Mouse (Mus musculus) kidney, postnatal 0 days (tissue): ENCODE data around the gene Bcar3. TPM values are rescaled to one million over a fixed set of nuclear protein-coding genes. Genes with fewer than 3 reads are reported as not detected.
A peak's percentile ranks its signal among the peaks of the same experiment; 100 is the strongest.

Experiments used
- ATAC-seq: fragments of 200-750 bp; cut with Nextera tagmentation; replicated peaks from 2 replicates; pipeline ENCODE4 v1.8.0; 2017; ENCODE audit warnings: low read depth, moderate number of reproducible peaks, moderate TSS enrichment, moderate library complexity; ENCODE audit not compliant: low FRiP score
- DNase-seq: peaks from one replicate; pipeline ENCODE4 v3.0.0-alpha.2; 2016; ENCODE audit warnings: low spot score
- H3K27ac ChIP-seq: fragments of 300-500 bp; sonication (generic); 2 replicates; pipeline ENCODE4 v1.5.1; 2014; ENCODE audit warnings: mild to moderate bottlenecking
- H3K27me3 ChIP-seq: fragments of 300-500 bp; sonication (generic); 2 replicates; pipeline ENCODE4 v1.6.1; 2014; ENCODE audit warnings: low read length, mixed read lengths; ENCODE audit not compliant: insufficient read depth
- H3K36me3 ChIP-seq: fragments of 300-500 bp; sonication (generic); 2 replicates; pipeline ENCODE4 v1.6.1; 2014; ENCODE audit warnings: low read length, mixed read lengths; ENCODE audit not compliant: insufficient read depth
- H3K4me1 ChIP-seq: fragments of 300-500 bp; sonication (generic); replicated peaks from 2 replicates; pipeline ENCODE4 v1.6.1; 2014; ENCODE audit warnings: antibody characterized with exemption, low read length, mixed read lengths; ENCODE audit not compliant: insufficient read depth
- H3K4me2 ChIP-seq: fragments of 300-500 bp; sonication (generic); 2 replicates; pipeline ENCODE4 v1.6.1; 2014; ENCODE audit warnings: mild to moderate bottlenecking, low read length, moderate library complexity, mixed read lengths
- H3K4me3 ChIP-seq: fragments of 300-500 bp; sonication (generic); replicated peaks from 2 replicates; pipeline ENCODE4 v1.5.1; 2014; ENCODE audit warnings: low read depth, low read length
- H3K9ac ChIP-seq: fragments of 300-500 bp; sonication (generic); 2 replicates; pipeline ENCODE4 v1.6.1; 2014; ENCODE audit warnings: low read depth, low read length
- H3K9me3 ChIP-seq: fragments of 300-500 bp; sonication (generic); replicated peaks from 2 replicates; pipeline ENCODE4 v1.6.1; 2016; ENCODE audit warnings: low read length, inconsistent platforms, mixed read lengths
- CTCF ChIP-seq: IDR thresholded peaks from 2 replicates; pipeline ENCODE4 v1.5.1; 2016; ENCODE audit warnings: antibody characterized with exemption, low read depth, mild to moderate bottlenecking, moderate library complexity
- WGBS: fragments of 180-500 bp; shearing (Covaris S2); extraction: QIAGEN DNeasy Blood & Tissue Kit; methylation state at CpG from one replicate; pipeline ENCODE4 v1.1.7; 2014; 5-methylcytosine and 5-hydroxymethylcytosine counted together
- polyA plus RNA-seq: library from polyadenylated mRNA; unstranded; fragments of >200 nt; fragmentation: Nextera tagmentation; extraction: Ambion mirVana; gene quantifications from 2 replicates; pipeline ENCODE4 v1.2.1, GENCODE M21; 2015

Bcar3 gene
- polyA plus RNA-seq, 1 experiment from 2014 or later: 18.8 TPM

- WGBS: 81% methylated on average over 8 of the region's 8 CpGs
- ATAC-seq: no peak
- no peak for DNase-seq
Observed at GRCm38 (mm10) chr3:122371646-122372341, 77.9 kb downstream of the Bcar3 start.

GRCm38 (mm10) chr3:122372617-122373016 lies 78.7 kb downstream of the Bcar3 start:
- DNase-seq (no peak), ATAC-seq (no peak)
- Histone ChIP-seq H3K27ac (no peak overlapping the region), H3K4me3 (no peak overlapping the region), H3K4me1 (peaks cover 6% of the 10 kb centered on the region; the same call in 1 of the 2 replicates), H3K9me3 (no peaks in the 10 kb centered on the region), H3K9ac (no peak overlapping the region), H3K36me3 (no peaks in the 10 kb centered on the region), H3K27me3 (no peaks in the 10 kb centered on the region), H3K4me2 (no peak overlapping the region)
- TF ChIP-seq CTCF: no peak
- 67% methylated on average over 4 of the region's 4 CpGs for WGBS

More at GRCm38 (mm10) chr3:122371646-122372341, 77.9 kb downstream of the Bcar3 start:
- Histone ChIP-seq H3K9me3 (no peaks in the 10 kb centered on the region), H3K36me3 (no peaks in the 10 kb centered on the region), H3K4me2 (no peak overlapping the region), H3K27me3 (no peaks in the 10 kb centered on the region), H3K27ac (no peak overlapping the region), H3K4me1 (peaks cover 6% of the 10 kb centered on the region; the same call in 1 of the 2 replicates), H3K9ac (no peak overlapping the region), H3K4me3 (no peak overlapping the region)
- TF ChIP-seq CTCF: no peak

- TF ChIP-seq CTCF: no peak
- no peaks in the 10 kb centered on the region for H3K9me3 ChIP-seq
- H3K4me1 ChIP-seq: peaks cover 6% of the 10 kb centered on the region; the same call in 1 of the 2 replicates
- no peaks in the 10 kb centered on the region for H3K36me3 ChIP-seq
- DNase-seq (peak; percentile 43), ATAC-seq (0 out of 2 replicates have a peak, but pooled peaks have one; percentile 25)
- no peak overlapping the region for H3K4me3 ChIP-seq
- no peak overlapping the region for H3K9ac ChIP-seq
- no peak overlapping the region for H3K27ac ChIP-seq
- H3K4me2 ChIP-seq: no peak overlapping the region
- H3K27me3 ChIP-seq: no peaks in the 10 kb centered on the region
Observed at GRCm38 (mm10) chr3:122376011-122376410, 82.1 kb downstream of the Bcar3 start.

- Histone ChIP-seq H3K27me3 (no peaks in the 10 kb centered on the region), H3K36me3 (no peaks in the 10 kb centered on the region), H3K27ac (no peak overlapping the region), H3K4me3 (no peak overlapping the region), H3K9ac (no peak overlapping the region), H3K4me1 (peaks cover 6% of the 10 kb centered on the region; the same call in 1 of the 2 replicates), H3K9me3 (no peaks in the 10 kb centered on the region), H3K4me2 (no peak overlapping the region)
- TF ChIP-seq CTCF: no peak
- ATAC-seq (0 out of 2 replicates have a peak, but pooled peaks have one; percentile 21), DNase-seq (peak; percentile 39)
- WGBS: 49% methylated on average over 10 of the region's 10 CpGs
Observed at GRCm38 (mm10) chr3:122376412-122376831, 82.5 kb downstream of the Bcar3 start.

GRCm38 (mm10) chr3:122376841-122377464 lies 83.0 kb downstream of the Bcar3 start:
- Histone ChIP-seq H3K4me2 (no peak overlapping the region), H3K4me3 (no peak overlapping the region), H3K27me3 (no peaks in the 10 kb centered on the region), H3K4me1 (peaks cover 6% of the 10 kb centered on the region; the same call in 1 of the 2 replicates), H3K27ac (no peak overlapping the region), H3K9ac (no peak overlapping the region), H3K36me3 (no peaks in the 10 kb centered on the region), H3K9me3 (no peaks in the 10 kb centered on the region)
- WGBS: 55% methylated on average over 8 of the region's 8 CpGs
- no peak for TF ChIP-seq CTCF
- ATAC-seq (no peak), DNase-seq (no peak)

- no peak for TF ChIP-seq CTCF
- H3K4me3 ChIP-seq: no peak overlapping the region
Observed at GRCm38 (mm10) chr3:122378634-122379033, 84.7 kb downstream of the Bcar3 start.

More at GRCm38 (mm10) chr3:122378634-122379033, 84.7 kb downstream of the Bcar3 start:
- Histone ChIP-seq H3K4me2 (no peak overlapping the region), H3K9ac (no peak overlapping the region), H3K9me3 (no peaks in the 10 kb centered on the region), H3K27ac (no peak overlapping the region), H3K36me3 (no peaks in the 10 kb centered on the region), H3K4me1 (peaks cover 6% of the 10 kb centered on the region; the same call in 1 of the 2 replicates), H3K27me3 (no peaks in the 10 kb centered on the region)
- no peak for ATAC-seq
- WGBS: 69% methylated on average over 6 of the region's 6 CpGs
- no peak for DNase-seq
